Mouse (Mus musculus): ENCODE results near the gene Jpt2. TPM values are rescaled to one million over a fixed set of nuclear protein-coding genes. Genes with fewer than 3 reads are reported as not detected.

Jpt2 gene
- total RNA-seq, 2 experiments from 2014 or later: 5.5 to 6.3 TPM

DNA sequence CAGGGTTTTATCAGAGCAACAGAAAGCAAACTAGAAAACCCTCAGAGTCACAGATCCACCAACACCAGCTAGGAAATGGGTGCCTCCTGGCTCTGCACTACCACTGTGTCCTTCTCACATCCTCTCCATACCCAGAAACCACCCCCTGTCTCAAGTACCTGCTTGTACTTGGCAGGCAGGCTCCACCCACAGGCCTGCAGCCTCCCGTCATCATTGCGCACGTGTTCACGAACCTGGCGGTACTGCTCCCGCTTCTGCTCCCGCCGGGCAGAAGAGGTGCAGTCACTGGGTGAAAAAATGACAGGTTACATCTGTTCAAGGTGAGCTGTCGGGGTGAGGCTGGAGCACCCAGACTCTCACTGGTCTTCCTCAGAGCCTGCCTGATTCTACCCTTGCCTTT, 56.7 kb downstream of the Jpt2 start:
- DNase-seq: no peak

DNA sequence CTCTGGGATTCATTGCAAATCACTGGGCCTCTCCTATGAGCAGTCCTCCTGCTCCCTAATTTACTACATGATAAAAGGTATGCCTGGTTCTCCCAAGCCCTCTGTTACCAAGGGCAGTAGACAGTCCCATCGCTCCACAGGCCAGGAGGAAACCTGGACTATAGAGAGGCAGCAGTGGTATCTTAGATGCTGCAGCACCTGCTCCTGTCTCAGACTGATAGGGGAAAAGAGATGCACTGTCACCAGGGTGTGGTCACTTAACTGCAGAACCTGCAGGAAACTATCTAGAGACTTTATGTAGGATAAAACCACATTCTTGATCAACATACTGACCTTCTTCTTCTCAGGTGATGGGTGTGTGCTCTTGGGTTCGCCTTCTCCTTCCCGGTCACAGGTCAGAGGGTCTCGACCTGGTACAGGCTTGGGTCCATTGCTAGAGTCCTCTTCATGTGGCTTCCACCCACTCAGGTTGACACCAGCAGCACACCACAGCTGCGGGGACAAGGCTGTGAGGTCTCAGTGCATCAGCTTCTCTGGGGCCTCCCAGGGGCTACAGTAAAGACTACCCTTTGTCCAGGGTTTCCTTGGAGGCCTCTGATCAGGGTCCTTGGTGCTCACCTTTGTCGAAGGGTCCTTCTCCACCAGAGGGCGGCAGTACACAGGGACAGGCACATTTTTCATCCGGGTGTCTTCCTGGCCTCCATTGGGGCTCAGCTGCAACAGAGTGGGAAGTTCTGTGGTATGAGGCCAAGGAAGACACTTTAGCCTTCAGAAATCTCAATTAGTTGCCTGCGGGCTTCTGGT, 57.6 kb downstream of the Jpt2 start:
- DNase-seq: no peak

- no peak for DNase-seq
Observed at GRCm38 (mm10) chr17:24902124-24902523, 58.4 kb downstream of the Jpt2 start.

GRCm38 (mm10) chr17:24900014-24900413, 60.5 kb downstream of the Jpt2 start:
- no peak for DNase-seq

GRCm38 (mm10) chr17:24899153-24899552, 61.3 kb downstream of the Jpt2 start:
- DNase-seq: no peak

GRCm38 (mm10) chr17:24898041-24898854, 62.2 kb downstream of the Jpt2 start:
- DNase-seq: no peak

DNA sequence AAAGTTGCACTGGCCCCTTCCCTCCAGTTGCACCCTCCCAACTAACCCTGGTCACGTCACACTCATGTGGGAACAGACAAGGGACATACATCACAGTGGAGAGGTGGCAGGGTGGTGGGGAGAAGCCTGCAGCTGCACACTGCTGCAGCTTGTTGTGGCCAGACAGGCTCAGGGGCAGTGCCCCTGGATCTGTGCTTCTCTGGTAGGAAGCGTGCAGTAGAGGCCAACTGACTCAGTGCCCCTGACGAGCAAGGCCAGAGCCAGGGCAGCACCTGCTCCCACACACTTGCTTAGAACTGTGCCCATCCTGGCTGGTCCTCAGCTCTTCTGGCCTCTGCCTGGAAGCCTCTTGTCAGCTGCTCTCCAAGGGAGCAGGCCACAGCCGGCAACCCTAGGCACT, 62.9 kb downstream of the Jpt2 start:
- DNase-seq: no peak

DNA sequence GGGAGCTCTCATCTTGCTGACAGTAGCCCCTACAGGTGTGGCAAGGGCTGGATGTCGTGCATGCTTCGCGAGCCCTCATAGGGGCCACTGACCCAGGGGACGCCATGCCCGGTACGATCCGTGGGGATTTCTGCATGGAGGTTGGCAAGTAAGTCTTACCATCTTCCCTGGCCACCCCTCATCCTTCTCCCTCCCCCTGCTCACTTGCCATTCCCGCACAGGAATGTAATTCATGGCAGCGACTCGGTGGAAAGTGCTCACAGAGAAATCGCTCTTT, 63.6 kb downstream of the Jpt2 start:
- DNase-seq: no peak

DNA sequence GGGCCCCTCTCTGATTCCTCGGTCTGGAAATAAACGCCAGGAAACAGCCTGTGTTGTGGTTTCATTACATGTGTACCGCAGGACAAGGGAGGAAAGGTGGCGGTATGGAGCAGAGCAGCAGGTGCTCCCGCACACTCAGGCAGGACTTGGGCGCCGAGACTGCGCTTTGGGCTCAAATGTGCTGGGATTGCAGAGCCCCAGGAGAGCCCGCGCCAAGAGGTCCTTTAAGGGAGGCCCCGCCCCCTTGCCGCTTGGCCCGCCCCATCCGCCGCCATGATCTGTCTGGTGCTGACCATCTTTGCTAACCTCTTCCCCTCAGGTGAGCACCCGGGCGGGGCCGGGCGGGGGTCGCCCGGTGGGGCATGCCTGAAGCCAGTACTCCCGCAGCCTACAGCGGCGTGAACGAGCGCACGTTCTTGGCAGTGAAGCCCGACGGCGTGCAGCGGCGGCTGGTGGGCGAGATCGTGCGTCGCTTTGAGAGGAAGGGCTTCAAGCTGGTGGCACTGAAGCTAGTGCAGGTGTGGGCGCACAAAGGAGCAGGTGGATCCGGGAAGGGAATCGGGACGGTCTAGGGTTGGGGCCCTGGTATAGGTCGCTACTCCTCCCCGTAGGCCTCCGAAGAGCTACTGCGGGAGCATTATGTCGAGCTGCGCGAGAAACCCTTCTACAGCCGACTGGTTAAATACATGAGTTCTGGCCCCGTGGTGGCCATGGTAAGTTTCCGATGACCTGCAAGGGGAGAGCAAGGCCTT, 64.1 kb downstream of the Jpt2 start, which contains the start of gene Nme3:
TSS of gene Nme3 (plus strand) at position 260 of the 752 bp plus-strand sequence.
- peak; percentile 73 to 76 for DNase-seq

GRCm38 (mm10) chr17:24895571-24896240, 64.8 kb downstream of the Jpt2 start:
- no peak for DNase-seq

GRCm38 (mm10) chr17:24894995-24895547, 65.4 kb downstream of the Jpt2 start, which contains the start of the genes Eme2 and Mrps34:
Eme2 (minus strand) TSS chr17:24895087.
Mrps34 (plus strand) TSS chr17:24895116.
- peak; percentile 83 to 84 for DNase-seq

- no peak for DNase-seq
Observed at GRCm38 (mm10) chr17:24894061-24894994, 66.2 kb downstream of the Jpt2 start.

DNA sequence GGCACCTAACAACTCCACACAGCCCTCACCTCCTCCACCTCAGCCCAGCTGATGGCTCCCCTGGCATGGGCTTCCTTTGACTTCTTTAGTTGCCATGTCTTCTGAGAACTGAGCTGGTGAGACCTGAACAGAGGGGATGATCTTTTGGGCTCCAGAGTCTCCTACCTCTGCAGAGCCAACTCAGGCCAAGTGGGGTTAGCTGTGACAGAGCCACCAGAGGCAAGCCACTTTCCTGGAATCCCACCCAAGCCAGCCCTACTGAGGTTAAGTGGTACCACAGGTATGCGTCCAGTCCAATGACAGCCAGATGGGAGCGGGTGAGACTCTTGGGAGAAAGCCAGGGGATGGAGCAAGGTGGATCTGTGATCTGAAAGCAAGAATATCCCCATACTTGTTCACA, 67.2 kb downstream of the Jpt2 start:
- no peak for DNase-seq

GRCm38 (mm10) chr17:24892785-24893184, 67.7 kb downstream of the Jpt2 start:
- no peak for DNase-seq

DNA sequence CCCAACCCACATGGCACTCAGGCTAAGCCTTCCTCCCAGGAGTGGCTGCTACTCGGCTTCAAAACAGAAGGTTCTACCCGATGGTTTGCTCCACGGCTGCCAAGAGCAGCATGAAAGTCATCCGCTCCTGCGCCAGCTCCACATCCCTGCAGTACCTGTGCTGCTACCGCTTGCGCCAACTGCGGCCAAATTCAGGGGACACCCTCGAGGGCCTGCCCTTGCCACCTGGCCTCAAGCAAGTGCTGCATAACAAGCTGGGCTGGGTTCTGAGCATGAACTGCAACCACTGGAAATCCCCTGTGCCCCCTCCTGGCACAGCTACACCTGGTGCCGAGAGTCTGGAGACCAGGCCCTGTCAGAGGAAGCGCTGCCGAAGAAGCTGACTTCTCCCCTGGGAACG, 69.2 kb downstream of the Jpt2 start:
- DNase-seq: no peak

- DNase-seq: no peak
Observed at GRCm38 (mm10) chr17:24890151-24891092, 70.1 kb downstream of the Jpt2 start.

- no peak for DNase-seq
Observed at GRCm38 (mm10) chr17:24888862-24889261, 71.6 kb downstream of the Jpt2 start.

Data from layer of hippocampus, postnatal 36 days (tissue).